Mouse (Mus musculus): ENCODE data around the gene Gm10053.
"Not testable (repeated sequence)": the region's sequence is repeated elsewhere in the genome, so short reads cannot be mapped to it uniquely, and the experiment has no call there.

Gene Gm10053

DNA sequence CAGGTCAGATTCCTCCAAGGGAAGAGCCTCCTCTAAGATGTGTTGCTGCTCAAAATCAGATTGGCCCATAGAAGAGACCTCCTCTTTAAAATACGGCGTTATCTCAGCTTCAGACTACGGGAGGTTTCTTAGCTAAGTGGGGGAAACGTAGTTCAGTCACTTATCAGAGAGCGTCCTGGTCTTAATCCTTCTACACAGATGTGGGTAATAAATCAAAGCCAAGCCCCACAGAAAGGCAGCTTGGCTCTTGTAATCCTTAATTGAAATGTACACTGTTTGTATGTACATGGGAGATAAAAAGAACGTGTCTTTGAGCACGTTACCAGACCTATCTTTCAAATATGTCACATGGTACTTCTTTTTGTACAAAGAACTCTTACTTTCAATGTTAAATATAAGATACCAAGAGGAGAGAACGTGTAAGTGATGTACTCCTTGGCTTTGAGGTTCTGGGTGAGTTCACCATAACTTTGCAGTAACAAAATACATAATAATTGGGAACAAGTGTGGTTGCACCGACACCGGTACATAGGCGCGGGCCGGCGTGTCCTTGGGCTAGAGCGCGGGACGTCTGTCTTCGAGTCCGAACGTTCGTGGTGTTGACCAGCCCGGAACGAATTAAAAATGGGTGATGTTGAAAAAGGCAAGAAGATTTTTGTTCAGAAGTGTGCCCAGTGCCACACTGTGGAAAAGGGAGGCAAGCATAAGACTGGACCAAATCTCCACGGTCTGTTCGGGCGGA is at the start of gene Gm10053:
Gene Gm10053, plus strand, starts transcription at position 558 of the 742 bp plus-strand sequence.
- not testable (repeated sequence) for DNase-seq

DNA sequence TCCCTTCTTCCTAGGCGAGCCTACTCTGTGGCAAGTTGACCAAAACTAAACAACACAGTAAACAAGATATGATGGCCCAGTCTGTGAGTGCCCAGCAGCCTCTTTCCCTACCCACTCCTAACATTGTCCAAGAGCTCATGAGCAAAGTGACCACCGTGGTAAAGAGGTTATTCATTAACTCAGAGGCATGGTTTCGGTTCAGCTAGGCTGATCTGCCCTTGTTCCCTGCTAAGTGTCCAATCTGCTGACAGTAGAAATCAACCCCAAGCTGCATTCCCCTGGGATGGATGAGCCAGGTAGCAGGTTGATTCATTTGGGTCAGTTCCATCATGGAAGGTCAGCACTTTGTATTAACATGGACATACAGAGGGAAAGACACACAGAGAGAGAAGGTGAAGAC is 33.4 kb upstream of the Gm10053 start:
- DNase-seq: peak; percentile 42

- DNase-seq: no peak
These were observed 30.4 kb upstream of the Gm10053 start for GRCm38 (mm10) chr19:24845007-24845546.

GRCm38 (mm10) chr19:24848345-24848744 is 27.1 kb upstream of the Gm10053 start:
- DNase-seq: no peak

DNA sequence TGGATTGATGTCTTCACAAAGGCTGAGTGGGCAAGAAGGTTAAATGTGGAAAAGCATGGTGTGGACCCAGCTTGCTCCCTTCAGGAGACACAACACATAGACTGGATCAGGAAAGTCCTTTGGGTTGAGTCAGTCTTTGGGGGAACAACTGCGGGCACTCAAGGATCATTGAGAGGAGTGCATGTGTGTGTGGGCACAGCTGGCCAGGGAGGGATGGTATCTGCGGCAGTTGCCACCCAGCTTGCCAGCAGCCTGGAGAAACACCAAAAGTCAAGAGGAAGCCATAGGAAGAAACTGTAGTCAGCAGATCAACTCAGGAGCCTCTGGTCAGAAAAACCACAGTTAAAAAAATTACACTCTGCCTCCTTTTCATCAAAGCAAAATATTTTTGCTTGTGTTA is 26.6 kb upstream of the Gm10053 start:
- DNase-seq: no peak

DNA sequence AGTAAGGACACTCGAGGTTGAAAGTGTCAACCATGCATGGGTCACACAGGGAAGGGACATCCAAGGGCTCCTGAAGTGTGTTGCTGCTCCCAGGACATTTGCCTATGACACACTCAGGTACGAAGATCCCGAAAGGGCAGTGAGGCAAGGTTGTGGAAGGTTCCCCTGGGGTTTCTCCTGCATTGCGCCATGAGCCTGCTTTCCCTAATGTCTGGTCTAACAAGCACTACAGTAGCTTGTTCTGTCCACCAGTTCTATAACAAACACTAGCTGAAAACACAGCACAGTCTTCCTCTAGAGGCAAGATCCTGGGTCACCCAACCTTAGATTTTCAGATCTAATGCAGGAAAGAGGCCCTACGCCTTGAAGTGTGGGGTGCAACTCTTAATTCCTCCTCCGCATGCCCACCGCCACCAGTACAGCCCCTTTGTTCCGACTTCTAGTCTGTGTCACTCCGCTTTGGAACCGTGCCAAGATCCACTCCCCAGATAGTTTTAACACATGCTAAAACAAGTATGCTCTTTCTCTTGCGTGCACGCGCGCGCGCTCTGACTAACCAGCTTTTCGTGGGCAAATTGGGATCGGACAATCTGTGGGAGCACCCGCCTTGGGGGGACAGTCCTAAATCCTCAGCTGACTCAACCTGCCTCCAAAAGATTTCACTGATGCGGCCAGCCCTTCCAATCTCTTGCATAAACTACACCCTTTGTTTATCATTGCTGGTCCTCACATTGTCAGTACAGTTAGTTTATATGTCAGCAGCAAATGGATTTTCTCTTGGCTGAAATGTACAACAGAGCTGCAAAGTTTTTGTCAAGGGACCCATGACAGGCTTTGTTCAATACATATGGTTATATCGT is 23.8 kb upstream of the Gm10053 start:
- peak; percentile 37 for DNase-seq

DNA sequence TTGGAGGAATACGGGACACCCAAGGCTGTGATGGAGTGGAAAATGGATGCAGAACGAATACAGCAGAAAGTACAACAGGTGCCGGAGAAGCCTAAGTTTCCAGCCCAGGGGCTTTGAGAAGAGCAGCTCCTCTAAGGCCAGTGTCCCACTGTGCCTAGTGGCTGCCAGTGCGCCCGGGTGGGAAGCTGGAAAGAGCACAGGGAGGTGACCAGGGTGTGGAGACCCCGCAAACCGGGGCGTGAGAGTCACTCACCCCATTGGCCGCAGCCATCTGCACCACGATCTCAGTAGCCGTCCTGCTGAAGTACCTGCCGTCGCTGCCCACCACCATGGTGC is 14.2 kb upstream of the Gm10053 start:
- DNase-seq: no peak

DNA sequence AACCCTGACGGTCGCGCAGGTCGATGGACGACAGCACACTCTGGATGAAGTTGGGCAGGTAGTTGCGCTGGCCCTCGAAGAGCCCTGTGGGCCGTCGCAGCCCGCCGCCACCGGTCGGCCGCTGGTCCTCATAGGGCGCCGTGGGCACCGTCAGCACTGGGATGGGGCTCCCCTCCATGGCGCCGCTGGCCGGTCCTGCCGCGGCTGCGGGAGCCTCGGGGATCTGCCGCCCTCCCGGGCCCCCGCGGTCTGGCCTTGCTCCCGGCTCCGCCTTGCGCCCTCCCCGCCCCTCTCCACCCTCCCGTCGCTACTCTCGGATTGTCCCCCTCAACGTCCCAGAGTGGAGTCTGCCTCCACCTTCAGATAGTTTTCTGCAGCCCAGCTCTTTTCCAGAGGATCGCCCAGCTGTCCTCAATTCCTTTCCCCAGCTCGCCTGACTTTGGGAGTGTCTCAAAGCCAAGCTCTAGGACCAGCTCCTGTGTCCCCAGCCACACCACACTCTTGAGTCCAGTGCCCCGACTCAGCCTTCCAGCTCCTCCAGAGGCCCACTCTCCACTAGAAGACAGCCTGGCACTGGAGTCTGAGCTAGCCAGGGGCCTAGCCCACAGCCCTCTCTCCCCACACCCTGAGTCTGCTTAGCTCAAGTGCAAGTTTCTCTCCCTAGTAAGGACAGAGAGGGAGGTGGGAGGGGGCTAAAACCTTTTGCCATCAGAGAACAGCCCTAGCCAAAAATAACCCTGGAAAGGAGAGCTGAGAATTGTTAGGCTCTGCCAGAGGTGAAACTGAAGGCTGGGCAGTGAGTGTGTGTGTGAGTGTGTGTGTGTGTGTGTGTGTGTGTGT is 13.7 kb upstream of the Gm10053 start, which contains the start of gene Pgm5:
Gene Pgm5, minus strand, starts transcription at position 244 of the 840 bp plus-strand sequence.
- DNase-seq: peak; percentile 69

DNA sequence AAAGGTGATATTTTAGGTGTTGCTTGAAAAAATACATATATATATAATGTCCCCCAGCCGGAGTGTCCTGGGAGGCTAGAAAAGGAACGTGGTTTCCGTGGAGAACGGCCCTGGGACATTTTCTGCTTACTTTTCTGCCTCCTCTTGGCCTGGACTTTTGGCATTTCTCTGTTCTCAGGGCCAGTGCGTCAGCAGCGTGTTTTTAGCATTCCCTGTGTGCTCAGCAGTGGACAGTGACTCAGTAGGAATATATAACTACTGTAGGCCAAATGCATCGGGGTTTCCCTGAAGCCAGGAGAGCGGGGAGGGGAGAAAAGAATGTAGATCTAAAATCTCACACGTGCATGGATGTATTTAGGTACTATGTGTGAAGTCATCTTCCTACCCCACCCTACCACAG is 10.1 kb upstream of the Gm10053 start:
- DNase-seq: no peak

GRCm38 (mm10) chr19:24871037-24871635 is 4.3 kb upstream of the Gm10053 start:
- DNase-seq: peak; percentile 73

DNA sequence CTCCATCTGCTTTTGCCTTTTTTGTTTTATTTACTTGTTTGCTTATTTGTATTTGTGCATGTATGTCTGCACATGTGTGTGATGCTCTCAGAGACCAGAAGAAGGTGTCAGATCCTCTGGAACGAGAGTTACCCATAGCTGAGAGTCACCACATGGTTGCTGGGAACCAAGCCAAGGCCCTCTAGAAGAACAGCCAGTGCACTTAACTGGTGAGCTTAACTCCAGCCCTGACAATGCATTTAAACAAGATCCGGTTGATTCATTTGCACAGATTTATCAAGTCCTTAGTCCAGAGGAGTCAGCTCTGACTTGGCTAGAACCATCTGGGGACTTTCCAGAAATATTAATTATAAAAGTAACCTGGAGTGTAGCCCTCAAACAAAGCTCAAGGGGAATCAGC is 1.6 kb upstream of the Gm10053 start:
- DNase-seq: no peak

DNA sequence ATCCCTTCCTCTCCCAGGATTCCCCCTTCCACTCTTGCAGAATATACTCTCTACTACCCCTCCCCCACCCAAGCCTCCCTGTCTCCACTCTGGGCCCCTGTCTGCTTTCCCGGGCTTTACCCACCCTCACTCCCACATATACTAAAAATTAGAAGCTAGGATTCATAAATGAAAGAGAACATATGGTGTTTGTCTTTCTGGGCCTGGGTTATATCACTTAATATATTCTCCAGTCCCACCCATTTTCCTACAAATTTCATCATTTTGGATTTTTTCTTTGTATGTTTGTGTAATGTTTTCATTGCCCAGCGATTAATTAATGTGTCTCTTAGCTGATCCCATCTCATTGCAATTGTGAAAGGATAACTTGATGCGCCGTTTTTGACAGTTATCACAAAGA is 5.8 kb downstream of the Gm10053 start:
- DNase-seq: no peak

GRCm38 (mm10) chr19:24885504-24885903 is 10.0 kb downstream of the Gm10053 start:
- DNase-seq: peak; percentile 66

DNA sequence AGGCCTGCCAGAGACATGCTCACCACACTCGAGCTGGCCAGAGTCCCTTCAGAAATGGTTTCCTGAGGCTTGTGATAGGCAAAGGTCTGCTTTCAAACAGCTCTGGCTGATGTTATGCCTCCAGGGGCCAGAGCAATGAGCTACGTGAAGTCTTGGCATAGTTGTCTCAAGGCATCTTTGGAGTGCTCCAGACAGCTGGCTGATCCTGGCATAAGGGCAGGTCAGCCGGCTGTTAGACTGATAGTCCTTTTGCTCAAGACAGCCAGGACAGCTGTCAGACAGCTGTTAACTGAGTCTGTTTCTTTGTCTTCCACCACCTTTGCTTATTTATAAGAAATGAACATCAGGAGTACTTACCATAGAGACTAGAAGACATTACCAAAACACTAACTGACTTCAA is 11.4 kb downstream of the Gm10053 start:
- no peak for DNase-seq

DNA sequence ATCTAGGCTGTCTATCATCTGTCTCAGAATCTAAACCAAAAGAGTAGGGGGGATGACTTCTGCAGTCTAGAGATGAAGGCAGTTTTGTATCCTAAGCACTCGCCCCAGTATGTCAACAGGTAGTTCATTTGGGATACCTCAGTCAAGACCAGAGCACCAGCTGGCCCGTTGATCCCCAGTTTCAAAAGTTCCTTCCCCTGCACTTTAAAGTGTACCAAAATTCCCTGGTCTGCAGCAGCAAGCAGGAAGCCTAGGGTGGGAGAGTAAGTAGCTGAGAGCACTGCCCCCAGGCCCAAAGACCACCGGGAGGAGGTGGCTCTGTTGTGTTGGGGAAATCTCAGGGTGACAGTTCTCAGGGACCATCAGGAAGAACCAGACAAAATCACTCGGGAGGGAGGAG is 21.1 kb downstream of the Gm10053 start:
- DNase-seq: no peak

DNA sequence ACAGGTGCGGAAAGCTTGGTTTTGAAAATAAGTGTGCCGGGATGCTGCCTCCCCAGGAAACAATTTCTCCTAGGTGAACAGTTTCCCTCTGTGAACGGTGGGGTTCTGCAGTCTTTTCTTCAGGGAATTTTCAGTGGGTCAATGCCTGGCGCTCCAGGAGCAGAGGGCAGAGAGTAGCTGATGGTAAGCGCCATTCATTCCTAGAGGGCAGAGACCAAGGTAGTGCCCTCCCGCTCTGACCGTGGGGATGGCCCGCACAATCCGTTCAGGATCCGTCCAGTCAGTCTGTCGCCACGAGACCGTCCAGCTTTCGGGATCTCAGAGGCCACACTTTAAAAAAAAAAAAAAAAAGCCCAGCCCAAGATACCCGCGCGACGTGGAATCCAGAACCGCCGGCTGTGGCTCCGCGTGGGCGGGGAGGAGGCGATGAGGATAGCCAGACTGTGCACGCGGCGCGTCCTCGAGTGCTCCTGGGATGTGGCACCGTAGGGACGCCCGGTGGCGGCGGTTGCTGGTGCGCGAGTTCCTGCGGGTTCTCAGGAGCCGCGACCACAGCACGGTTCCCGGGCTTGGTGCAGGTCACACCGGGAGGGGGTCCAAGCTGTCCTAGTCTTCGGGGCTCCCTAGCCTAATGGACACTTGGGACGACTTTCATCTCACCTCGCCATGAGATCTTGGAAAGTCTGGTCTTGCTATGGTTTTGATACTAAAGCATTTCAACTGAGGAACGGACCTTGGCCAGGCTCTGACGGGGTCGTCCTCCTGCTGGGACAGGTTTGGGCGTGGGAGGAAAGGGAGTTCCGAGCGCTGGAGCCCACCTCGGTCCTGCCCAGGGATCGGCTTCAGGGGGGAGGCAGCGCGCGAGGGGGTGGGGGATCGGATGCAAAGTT is 21.8 kb downstream of the Gm10053 start:
- peak; percentile 9 for DNase-seq

GRCm38 (mm10) chr19:24897896-24898736 is 22.6 kb downstream of the Gm10053 start:
- DNase-seq: no peak

- DNase-seq: peak; percentile 3
These were observed 23.5 kb downstream of the Gm10053 start for GRCm38 (mm10) chr19:24898737-24899577.

All from kidney, postnatal 14 days (tissue).